Mouse (Mus musculus) MEL (cell line): ENCODE measurements around the gene Glul.

Experiments used
- CHD1 ChIP-seq: IDR thresholded peaks from 2 replicates; pipeline ENCODE4 v1.6.1; 2012; ENCODE audit warnings: low read depth, mild to moderate bottlenecking, inconsistent platforms, low read length, improper control_type of control experiment
- CTCF ChIP-seq, 3 experiments: IDR thresholded peaks in 2 of 3; conservative IDR thresholded peaks in 1 of 3; 2 replicates each; pipeline ENCODE4 v1.5.1; 2011 to 2012; ENCODE audit warnings: low read length in 3 of 3, low read depth in 2 of 3, mild to moderate bottlenecking in 2 of 3, improper control_type of control experiment in 1 of 3, inconsistent platforms in 1 of 3, mixed read lengths in 1 of 3, moderate library complexity in 1 of 3; ENCODE audit not compliant: control insufficient read depth in 1 of 3, insufficient read depth in 1 of 3, poor library complexity in 1 of 3, severe bottlenecking in 1 of 3
- EP300 ChIP-seq, 2 experiments: IDR thresholded peaks; 2 replicates each; pipeline ENCODE4 v1.6.1; 2011; ENCODE audit warnings: improper control_type of control experiment in 2 of 2, low read length in 2 of 2, low read depth in 1 of 2, mild to moderate bottlenecking in 1 of 2
- GATA1 ChIP-seq: IDR thresholded peaks from 2 replicates; pipeline ENCODE4 v1.6.1; 2011; ENCODE audit warnings: low read depth, low read length, improper control_type of control experiment
- MAFK ChIP-seq: IDR thresholded peaks from 2 replicates; pipeline ENCODE4 v1.6.1; 2011; ENCODE audit warnings: low read depth, mild to moderate bottlenecking, low read length, improper control_type of control experiment, borderline replicate concordance
- MAZ ChIP-seq: IDR thresholded peaks from 2 replicates; pipeline ENCODE4 v1.6.1; 2012; ENCODE audit warnings: low read depth, mild to moderate bottlenecking, inconsistent platforms, low read length, improper control_type of control experiment
- MYC ChIP-seq: IDR thresholded peaks from 2 replicates; pipeline ENCODE4 v1.6.1; 2011; ENCODE audit warnings: low read depth, mild to moderate bottlenecking, low read length, improper control_type of control experiment, moderate library complexity
- NELFE ChIP-seq: IDR thresholded peaks from 2 replicates; pipeline ENCODE4 v1.6.1; 2011; ENCODE audit warnings: low read depth, low read length, improper control_type of control experiment
- POLR2A ChIP-seq, 2 experiments: IDR thresholded peaks; 2 replicates each; pipeline ENCODE4 v1.6.1; 2011 to 2012; ENCODE audit warnings: low read length in 2 of 2, mild to moderate bottlenecking in 2 of 2, control low read depth in 1 of 2, improper control_type of control experiment in 1 of 2, low read depth in 1 of 2, moderate library complexity in 1 of 2; ENCODE audit not compliant: control insufficient read depth in 1 of 2, insufficient read depth in 1 of 2, poor library complexity in 1 of 2
- TAL1 ChIP-seq: IDR thresholded peaks from 2 replicates; pipeline ENCODE4 v1.6.1; 2012; ENCODE audit warnings: mild to moderate bottlenecking, inconsistent platforms, low read length, moderate library complexity, mixed read lengths
- ZMIZ1 ChIP-seq: IDR thresholded peaks from 2 replicates; pipeline ENCODE4 v1.6.1; 2012; ENCODE audit warnings: low read depth, mild to moderate bottlenecking, inconsistent platforms, low read length, improper control_type of control experiment, moderate library complexity

DNA sequence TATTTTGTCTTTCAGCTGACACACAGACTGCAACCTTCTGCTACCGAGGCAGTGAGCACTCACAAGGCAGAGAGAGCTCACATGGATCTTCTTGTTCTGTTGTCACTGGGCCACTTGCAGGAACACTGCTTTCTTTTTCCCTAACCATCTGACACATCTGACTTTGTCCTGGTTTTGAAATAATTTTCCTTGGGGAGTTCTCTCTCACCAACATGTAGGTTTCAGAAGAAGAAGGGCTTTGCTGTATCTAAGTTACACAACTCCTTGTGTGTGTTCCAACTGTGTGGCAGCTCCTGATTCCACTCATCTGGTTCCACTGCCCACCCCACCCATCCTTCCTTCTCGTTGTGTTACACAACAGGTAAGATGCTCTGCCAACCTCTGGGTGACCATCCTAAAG is 6.0 kb upstream of the Glul start:
- TF ChIP-seq MAZ (no peak), POLR2A (IDR thresholded peaks at IDR 0.05; ENCODE audit: control insufficient read depth in 1 of 2, insufficient read depth in 1 of 2, low read depth in 1 of 2, low read length in 2 of 2, poor library complexity in 1 of 2) (no peak), MYC (no peak), ZMIZ1 (no peak), NELFE (no peak), CTCF (IDR thresholded peaks at IDR 0.05 in 2 of 3, conservative IDR thresholded peaks at IDR 0.05 in 1 of 3; ENCODE audit: control insufficient read depth in 1 of 3, insufficient read depth in 1 of 3, low read depth in 2 of 3, low read length in 3 of 3, poor library complexity in 1 of 3, severe bottlenecking in 1 of 3) (no peak), TAL1 (no peak), EP300 (IDR thresholded peaks at IDR 0.05; ENCODE audit: low read depth in 1 of 2, low read length in 2 of 2) (no peak), MAFK (no peak), GATA1 (no peak), CHD1 (no peak)
